Mouse (Mus musculus): ENCODE data around the gene Fam20a. TPM values are rescaled to one million over a fixed set of nuclear protein-coding genes. Genes with fewer than 3 reads are reported as not detected.
A peak's percentile ranks its signal among the peaks of the same experiment; 100 is the strongest.
"Not testable (repeated sequence)": the region's sequence is repeated elsewhere in the genome, so short reads cannot be mapped to it uniquely, and the experiment has no call there.

Fam20a gene
- polyA plus RNA-seq, 1 experiment from 2014 or later, result 1.2 TPM

DNA sequence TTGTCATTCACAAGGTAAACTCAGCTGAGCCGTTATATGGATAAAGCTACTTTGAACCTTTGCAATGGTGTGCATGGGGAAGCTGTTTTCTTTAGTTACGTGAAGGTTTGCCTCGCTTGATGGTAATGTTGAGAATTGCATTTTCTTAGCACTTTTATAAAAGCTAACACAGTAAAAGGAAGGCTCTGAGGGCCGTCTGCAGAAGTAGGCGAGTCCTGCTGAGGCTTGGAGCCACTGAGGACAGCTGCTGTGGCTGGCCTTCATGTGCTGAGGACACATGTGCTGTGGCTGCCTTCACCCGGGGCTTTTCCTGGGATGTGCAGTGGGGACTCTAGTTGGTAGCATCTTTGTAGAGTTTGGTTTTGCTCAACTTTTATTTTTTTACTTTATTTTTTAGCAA is 56.7 kb downstream of the Fam20a start:
- Histone ChIP-seq H3K4me1 (ENCODE audit: control insufficient read depth, insufficient read depth, low read length) (no peaks in the 10 kb centered on the region), H3K27ac (ENCODE audit: low read depth, low read length) (no peak overlapping the region), H3K9me3 (replicated peaks; ENCODE audit: control insufficient read depth, low read length) (no peaks in the 10 kb centered on the region), H3K9ac (ENCODE audit: low read depth, low read length) (no peak overlapping the region), H3K27me3 (ENCODE audit: control insufficient read depth, insufficient read depth, low read length) (no peaks in the 10 kb centered on the region), H3K4me3 (ENCODE audit: low read depth, low read length) (no peak overlapping the region), H3K36me3 (ENCODE audit: control insufficient read depth, insufficient read depth, low read length) (peaks cover 56% of the 10 kb centered on the region), H3K4me2 (no peak overlapping the region)
- no peak for ATAC-seq (replicated peaks; ENCODE audit: insufficient number of reproducible peaks, low FRiP score, low TSS enrichment)
- 87% methylated on average over 6 of the region's 6 CpGs for WGBS (ENCODE audit: insufficient replicate concordance)

- WGBS (ENCODE audit: insufficient replicate concordance), result 92% methylated on average over 13 of the region's 13 CpGs
- ATAC-seq (replicated peaks; ENCODE audit: insufficient number of reproducible peaks, low FRiP score, low TSS enrichment), result no peak
- H3K36me3 ChIP-seq (ENCODE audit: control insufficient read depth, insufficient read depth, low read length), result peaks cover 57% of the 10 kb centered on the region
- no peaks in the 10 kb centered on the region for H3K4me1 ChIP-seq (ENCODE audit: control insufficient read depth, insufficient read depth, low read length)
- no peak overlapping the region for H3K4me3 ChIP-seq (ENCODE audit: low read depth, low read length)
- H3K9ac ChIP-seq (ENCODE audit: low read depth, low read length), result no peak overlapping the region
- no peaks in the 10 kb centered on the region for H3K9me3 ChIP-seq (replicated peaks; ENCODE audit: control insufficient read depth, low read length)
- H3K27me3 ChIP-seq (ENCODE audit: control insufficient read depth, insufficient read depth, low read length), result no peaks in the 10 kb centered on the region
- H3K27ac ChIP-seq (ENCODE audit: low read depth, low read length), result no peak overlapping the region
- no peak overlapping the region for H3K4me2 ChIP-seq
These were observed 57.8 kb downstream of the Fam20a start for GRCm38 (mm10) chr11:109664293-109664692.

DNA sequence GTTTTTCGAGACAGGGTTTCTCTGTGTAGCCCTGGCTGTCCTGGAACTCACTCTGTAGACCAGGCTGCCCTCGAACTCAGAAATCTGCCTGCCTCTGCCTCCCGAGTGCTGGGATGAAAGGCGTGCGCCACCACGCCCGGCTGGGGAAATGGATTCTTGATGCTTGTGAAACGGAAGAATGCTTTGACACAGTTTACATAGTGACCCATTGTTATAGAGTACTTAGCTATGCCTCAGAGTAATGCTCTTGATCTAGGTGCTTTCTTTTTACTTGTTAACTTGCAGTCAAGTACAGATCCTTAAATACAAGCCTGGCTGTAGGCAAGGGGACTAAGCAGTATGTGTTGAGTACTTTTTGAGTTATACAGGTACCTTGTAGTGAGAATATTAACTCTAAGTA is 61.6 kb downstream of the Fam20a start:
- not testable (repeated sequence) for ATAC-seq (replicated peaks; ENCODE audit: insufficient number of reproducible peaks, low FRiP score, low TSS enrichment)

DNA sequence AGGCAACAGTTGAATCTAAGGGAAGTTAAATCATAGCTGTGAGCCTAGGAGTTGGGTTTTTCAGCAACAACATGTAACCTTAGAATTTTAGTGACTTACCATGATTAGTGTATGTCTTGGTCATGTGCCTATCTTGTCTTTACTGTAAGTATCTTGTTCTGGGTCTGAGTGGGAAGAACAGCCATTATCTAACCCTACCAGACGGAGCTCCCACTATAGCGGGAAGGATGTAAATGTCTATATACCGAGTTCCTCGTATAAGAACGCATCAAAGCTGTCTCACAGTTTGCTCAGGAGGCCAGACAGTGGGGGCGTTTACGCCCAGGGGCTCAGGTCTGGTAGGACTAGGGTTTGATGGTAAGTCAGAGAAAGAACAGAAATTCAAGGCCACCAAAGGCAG is 65.8 kb downstream of the Fam20a start:
- H3K9ac ChIP-seq (ENCODE audit: low read depth, low read length), result no peak overlapping the region
- peaks cover 17% of the 10 kb centered on the region for H3K36me3 ChIP-seq (ENCODE audit: control insufficient read depth, insufficient read depth, low read length)
- no peaks in the 10 kb centered on the region for H3K27me3 ChIP-seq (ENCODE audit: control insufficient read depth, insufficient read depth, low read length)
- no peak overlapping the region for H3K4me3 ChIP-seq (ENCODE audit: low read depth, low read length)
- 78% methylated on average over 7 of the region's 7 CpGs for WGBS (ENCODE audit: insufficient replicate concordance)
- H3K9me3 ChIP-seq (replicated peaks; ENCODE audit: control insufficient read depth, low read length), result no peaks in the 10 kb centered on the region
- ATAC-seq (replicated peaks; ENCODE audit: insufficient number of reproducible peaks, low FRiP score, low TSS enrichment), result no peak
- H3K27ac ChIP-seq (ENCODE audit: low read depth, low read length), result no peak overlapping the region
- H3K4me1 ChIP-seq (ENCODE audit: control insufficient read depth, insufficient read depth, low read length), result peaks cover 24% of the 10 kb centered on the region
- H3K4me2 ChIP-seq, result no peak overlapping the region

More for the DNA sequence above, 61.6 kb downstream of the Fam20a start:
- 90% methylated on average over 8 of the region's 8 CpGs for WGBS (ENCODE audit: insufficient replicate concordance)
- not testable (repeated sequence) for H3K9ac ChIP-seq (ENCODE audit: low read depth, low read length); H3K4me3 ChIP-seq (ENCODE audit: low read depth, low read length); H3K4me1 ChIP-seq (ENCODE audit: control insufficient read depth, insufficient read depth, low read length); H3K4me2 ChIP-seq; H3K27me3 ChIP-seq (ENCODE audit: control insufficient read depth, insufficient read depth, low read length); H3K27ac ChIP-seq (ENCODE audit: low read depth, low read length); H3K9me3 ChIP-seq (replicated peaks; ENCODE audit: control insufficient read depth, low read length)
- H3K36me3 ChIP-seq (ENCODE audit: control insufficient read depth, insufficient read depth, low read length), result peaks cover 37% of the 10 kb centered on the region

DNA sequence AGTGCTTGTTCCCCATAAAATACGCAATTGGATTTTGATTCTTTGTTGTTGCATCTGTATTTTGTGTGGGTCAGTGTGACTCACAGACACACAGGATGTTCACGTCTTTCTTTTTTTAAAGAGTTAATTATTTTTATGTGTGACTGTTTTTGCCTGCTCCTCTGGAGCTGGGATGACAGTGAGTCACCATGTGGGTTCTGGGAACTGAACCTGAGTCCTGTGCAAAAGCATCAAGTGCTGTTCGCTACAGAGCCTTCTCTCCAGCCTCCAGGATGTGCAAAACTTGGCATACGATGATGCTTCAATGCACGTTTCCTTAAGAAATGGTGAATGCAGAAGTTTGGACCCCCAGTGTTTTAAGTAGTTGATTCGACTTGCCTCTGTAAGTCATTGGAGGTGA is 67.5 kb downstream of the Fam20a start:
- Histone ChIP-seq H3K4me3 (ENCODE audit: low read depth, low read length) (no peak overlapping the region), H3K4me1 (ENCODE audit: control insufficient read depth, insufficient read depth, low read length) (peaks cover 28% of the 10 kb centered on the region), H3K27ac (ENCODE audit: low read depth, low read length) (no peak overlapping the region), H3K4me2 (no peak overlapping the region), H3K36me3 (ENCODE audit: control insufficient read depth, insufficient read depth, low read length) (peaks cover 9% of the 10 kb centered on the region), H3K9me3 (replicated peaks; ENCODE audit: control insufficient read depth, low read length) (no peaks in the 10 kb centered on the region), H3K27me3 (ENCODE audit: control insufficient read depth, insufficient read depth, low read length) (no peaks in the 10 kb centered on the region), H3K9ac (ENCODE audit: low read depth, low read length) (no peak overlapping the region)
- 90% methylated on average over 6 of the region's 6 CpGs for WGBS (ENCODE audit: insufficient replicate concordance)
- no peak for ATAC-seq (replicated peaks; ENCODE audit: insufficient number of reproducible peaks, low FRiP score, low TSS enrichment)

DNA sequence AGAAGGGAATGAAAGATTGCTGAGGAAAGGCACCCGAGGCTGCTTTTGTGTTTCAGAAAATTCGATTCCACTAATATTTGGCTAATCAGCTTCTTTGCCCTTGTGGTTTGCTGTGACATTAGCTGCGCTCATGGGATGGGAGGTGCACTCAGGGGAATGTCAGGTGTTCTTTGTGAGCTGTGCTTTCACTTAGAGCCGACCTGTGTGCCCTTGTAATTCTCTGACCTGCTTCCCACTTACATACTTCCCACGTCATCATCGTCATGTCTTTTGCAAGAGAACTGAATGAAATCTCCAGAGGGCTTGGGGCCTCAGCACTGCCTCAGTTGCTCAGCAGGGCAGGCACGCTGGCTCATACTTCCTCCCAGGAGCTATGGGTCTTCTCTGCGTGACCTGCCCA is 68.9 kb downstream of the Fam20a start:
- ATAC-seq (replicated peaks; ENCODE audit: insufficient number of reproducible peaks, low FRiP score, low TSS enrichment), result no peak
- peaks cover 40% of the 10 kb centered on the region for H3K4me1 ChIP-seq (ENCODE audit: control insufficient read depth, insufficient read depth, low read length)
- 69% methylated on average over 8 of the region's 8 CpGs for WGBS (ENCODE audit: insufficient replicate concordance)
- peaks cover 9% of the 10 kb centered on the region for H3K36me3 ChIP-seq (ENCODE audit: control insufficient read depth, insufficient read depth, low read length)
- H3K27ac ChIP-seq (ENCODE audit: low read depth, low read length), result no peak overlapping the region
- H3K4me2 ChIP-seq, result peak overlapping the region; percentile 92
- H3K27me3 ChIP-seq (ENCODE audit: control insufficient read depth, insufficient read depth, low read length), result no peaks in the 10 kb centered on the region
- peak overlapping the region; percentile 74 for H3K4me3 ChIP-seq (ENCODE audit: low read depth, low read length)
- H3K9me3 ChIP-seq (replicated peaks; ENCODE audit: control insufficient read depth, low read length), result no peaks in the 10 kb centered on the region
- H3K9ac ChIP-seq (ENCODE audit: low read depth, low read length), result peak overlapping the region; percentile 36; the same call in 1 of the 2 replicates

DNA sequence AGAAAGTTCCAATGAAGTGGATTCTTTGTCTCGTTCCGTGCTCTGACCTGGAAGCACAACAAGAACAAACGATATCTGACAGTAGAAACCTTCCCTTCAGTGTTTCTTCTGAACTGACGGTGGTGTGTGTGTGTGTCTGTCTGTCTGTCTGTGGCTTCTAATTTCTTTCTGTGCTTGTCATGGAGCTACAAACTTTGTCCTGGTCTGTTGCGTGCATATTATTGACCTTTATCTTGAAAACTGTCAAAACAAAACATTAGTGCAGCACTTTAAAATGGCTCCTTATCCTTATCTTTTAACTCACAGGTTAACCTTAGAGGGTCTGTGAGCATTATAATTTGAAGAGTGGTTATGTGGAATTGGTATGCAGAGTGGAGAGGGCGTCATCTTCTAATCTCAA is 69.6 kb downstream of the Fam20a start:
- H3K27me3 ChIP-seq (ENCODE audit: control insufficient read depth, insufficient read depth, low read length), result no peaks in the 10 kb centered on the region
- peak overlapping the region; percentile 92 for H3K4me2 ChIP-seq
- H3K9ac ChIP-seq (ENCODE audit: low read depth, low read length), result peak overlapping the region; percentile 88
- no peak for ATAC-seq (replicated peaks; ENCODE audit: insufficient number of reproducible peaks, low FRiP score, low TSS enrichment)
- 24% methylated on average over 6 of the region's 6 CpGs for WGBS (ENCODE audit: insufficient replicate concordance)
- H3K9me3 ChIP-seq (replicated peaks; ENCODE audit: control insufficient read depth, low read length), result no peaks in the 10 kb centered on the region
- peak overlapping the region; percentile 74 for H3K4me3 ChIP-seq (ENCODE audit: low read depth, low read length)
- peak overlapping the region; percentile 99; the same call in 1 of the 2 replicates for H3K27ac ChIP-seq (ENCODE audit: low read depth, low read length)
- H3K4me1 ChIP-seq (ENCODE audit: control insufficient read depth, insufficient read depth, low read length), result peaks cover 40% of the 10 kb centered on the region
- peaks cover 9% of the 10 kb centered on the region for H3K36me3 ChIP-seq (ENCODE audit: control insufficient read depth, insufficient read depth, low read length)

DNA sequence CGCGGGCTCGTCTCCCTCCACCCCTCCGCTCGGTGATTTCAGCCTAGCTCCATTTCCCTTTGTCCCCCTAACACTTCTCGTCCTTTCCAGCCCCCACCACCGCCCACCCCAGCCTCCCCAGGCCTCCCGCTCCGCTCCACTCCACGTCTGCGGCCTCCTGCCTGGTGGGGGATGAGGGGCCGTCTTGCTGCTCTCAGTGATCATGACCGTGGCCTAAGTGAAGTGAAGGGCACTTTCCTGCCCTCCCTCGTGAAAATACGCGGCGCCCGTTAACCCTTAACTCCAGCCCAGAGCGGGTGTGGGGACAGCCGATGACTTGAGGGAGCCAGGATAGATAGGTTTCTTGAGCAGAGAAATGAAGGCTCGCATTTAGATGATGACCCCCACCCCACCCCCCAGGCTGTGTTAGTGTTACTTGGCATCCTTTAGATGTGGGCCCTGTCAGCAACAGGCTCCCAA is 70.5 kb downstream of the Fam20a start:
- peak overlapping the region; percentile 88 for H3K9ac ChIP-seq (ENCODE audit: low read depth, low read length)
- H3K4me3 ChIP-seq (ENCODE audit: low read depth, low read length), result peak overlapping the region; percentile 74
- H3K4me2 ChIP-seq, result peak overlapping the region; percentile 92
- no peak for ATAC-seq (replicated peaks; ENCODE audit: insufficient number of reproducible peaks, low FRiP score, low TSS enrichment)
- H3K27me3 ChIP-seq (ENCODE audit: control insufficient read depth, insufficient read depth, low read length), result no peaks in the 10 kb centered on the region
- no peaks in the 10 kb centered on the region for H3K9me3 ChIP-seq (replicated peaks; ENCODE audit: control insufficient read depth, low read length)
- WGBS (ENCODE audit: insufficient replicate concordance), result under 1% methylated on average over 21 of the region's 21 CpGs
- H3K27ac ChIP-seq (ENCODE audit: low read depth, low read length), result peak overlapping the region; percentile 99
- peaks cover 40% of the 10 kb centered on the region for H3K4me1 ChIP-seq (ENCODE audit: control insufficient read depth, insufficient read depth, low read length)
- peaks cover 5% of the 10 kb centered on the region for H3K36me3 ChIP-seq (ENCODE audit: control insufficient read depth, insufficient read depth, low read length)

GRCm38 (mm10) chr11:109650788-109651565 is 71.1 kb downstream of the Fam20a start:
- H3K4me1 ChIP-seq (ENCODE audit: control insufficient read depth, insufficient read depth, low read length), result peaks cover 38% of the 10 kb centered on the region

More at GRCm38 (mm10) chr11:109650788-109651565, 71.1 kb downstream of the Fam20a start:
- Histone ChIP-seq H3K9me3 (replicated peaks; ENCODE audit: control insufficient read depth, low read length) (no peaks in the 10 kb centered on the region), H3K4me2 (peak overlapping the region; percentile 92), H3K27ac (ENCODE audit: low read depth, low read length) (peak overlapping the region; percentile 99), H3K9ac (ENCODE audit: low read depth, low read length) (peak overlapping the region; percentile 88), H3K36me3 (ENCODE audit: control insufficient read depth, insufficient read depth, low read length) (peaks cover 5% of the 10 kb centered on the region; the same call in 1 of the 2 replicates), H3K27me3 (ENCODE audit: control insufficient read depth, insufficient read depth, low read length) (no peaks in the 10 kb centered on the region), H3K4me3 (ENCODE audit: low read depth, low read length) (peak overlapping the region; percentile 74)
- peak; percentile 92 for ATAC-seq (replicated peaks; ENCODE audit: insufficient number of reproducible peaks, low FRiP score, low TSS enrichment)
- under 1% methylated on average over 78 of the region's 90 CpGs for WGBS (ENCODE audit: insufficient replicate concordance)
